Mouse (Mus musculus) CD4-positive, CD25-positive, alpha-beta regulatory T cell, adult 2 months (primary cell): ENCODE measurements at regions not wholly inside any gene's neighbourhood (a gene's known extent, or its start where the extent isn't known, plus 50 kb on each side); places are given as distances from the start of the nearest gene placed in this dataset.
"Not testable (repeated sequence)": the region's sequence is repeated elsewhere in the genome, so short reads cannot be mapped to it uniquely, and the experiment has no call there.

ENCODE experiments used
- DNase-seq: peaks from one replicate; pipeline ENCODE4 v3.0.0-alpha.2; 2012; ENCODE audit warnings: low read depth, low spot score

DNA sequence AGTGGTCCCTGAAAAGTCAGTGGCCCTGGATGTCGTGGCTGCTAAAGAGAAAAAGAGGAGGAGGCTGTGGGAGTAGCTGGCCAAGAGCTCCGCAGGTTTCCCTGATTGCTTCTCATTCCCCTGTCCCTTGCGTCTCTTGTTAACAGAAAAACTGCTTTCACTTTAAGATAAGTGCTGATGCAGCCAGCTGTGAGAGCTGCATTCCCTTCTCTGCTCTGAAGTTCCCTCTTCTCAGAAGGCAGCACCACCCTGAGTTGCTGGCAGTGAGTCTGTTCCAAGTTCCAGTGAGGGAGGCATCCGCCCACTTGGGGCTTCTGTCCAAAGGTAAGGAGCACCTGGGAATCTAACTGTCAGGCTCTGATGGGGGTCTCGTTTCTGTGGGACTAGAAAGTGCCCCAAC is 63.5 kb downstream of the Olfr693 start:
- not testable (repeated sequence) for DNase-seq

- no peak for DNase-seq
Observed at GRCm38 (mm10) chr7:106612723-106613122, 67.7 kb downstream of the Olfr693 start.

- no peak for DNase-seq
Observed at GRCm38 (mm10) chr7:106580424-106580823, 100.0 kb downstream of the Olfr693 start.

- DNase-seq: not testable (repeated sequence)
Observed at GRCm38 (mm10) chr7:106568251-106568650, 112.1 kb downstream of the Olfr693 start.

GRCm38 (mm10) chr7:106550881-106551575 is 129.4 kb downstream of the Olfr693 start:
- peak; percentile 75 for DNase-seq

DNA sequence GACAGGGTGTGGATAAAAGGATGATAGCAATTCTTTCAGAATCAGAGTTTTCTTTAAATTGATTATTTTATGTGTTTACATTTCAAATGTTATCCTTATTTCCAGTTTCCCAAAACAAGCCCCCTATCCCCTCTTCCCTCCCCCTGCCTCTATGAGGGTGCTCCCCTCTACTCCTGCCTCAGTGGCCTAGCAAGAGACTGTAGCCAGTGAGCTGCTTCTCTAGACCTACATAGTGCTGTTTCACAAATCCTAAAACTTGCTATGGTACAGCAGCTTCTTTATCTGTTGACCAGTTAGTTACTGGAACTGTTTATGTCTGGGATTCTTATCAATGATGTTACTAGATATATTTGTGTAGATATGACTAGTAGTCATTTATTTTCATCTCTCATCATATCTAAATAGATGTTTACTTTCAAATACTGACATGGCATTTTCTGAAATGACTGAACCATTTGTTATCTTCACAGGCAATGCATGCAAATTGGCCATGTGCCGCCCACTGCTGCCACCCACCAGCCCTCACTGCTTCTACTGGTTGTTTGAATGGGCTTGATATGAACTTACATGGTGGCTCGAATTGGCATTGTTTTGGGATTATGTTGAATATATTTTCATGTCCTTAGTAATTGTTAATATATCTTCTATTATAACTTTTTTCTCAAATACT is 150.8 kb downstream of the Olfr693 start:
- DNase-seq: peak; percentile 42

- peak; percentile 70 for DNase-seq
Observed at GRCm38 (mm10) chr7:106529023-106529422, 151.4 kb downstream of the Olfr693 start.

- no peak for DNase-seq
Observed at GRCm38 (mm10) chr7:106494851-106495250, 185.5 kb downstream of the Olfr693 start.
